Mouse (Mus musculus): Measurements from ENCODE around the gene Tmem69. TPM values are rescaled to one million over a fixed set of nuclear protein-coding genes. Genes with fewer than 3 reads are reported as not detected.

Tmem69 gene
- 8.3 TPM for polyA plus RNA-seq (2017; shearing (Covaris generic))

GRCm38 (mm10) chr4:116555413-116556300, at the start of gene Tmem69:
TSS of gene Tmem69 (minus strand) at chr4:116555936.

GRCm38 (mm10) chr4:116596379-116596778, 40.6 kb upstream of the Tmem69 start, which contains the start of gene Ccdc17:
TSS of gene Ccdc17 (plus strand) at chr4:116596654.

GRCm38 (mm10) chr4:116557306-116558121, 1.8 kb upstream of the Tmem69 start, which contains the start of gene Gpbp1l1:
TSS of gene Gpbp1l1 (plus strand) at chr4:116557658.

GRCm38 (mm10) chr4:116507425-116508218, 48.1 kb downstream of the Tmem69 start, which contains the start of gene Ipp:
TSS of gene Ipp (plus strand) at chr4:116507549.

Other genes starting within 250 kb of the Tmem69 start
- 16.0 TPM for gene Mast2, start 91.8 kb downstream of the Tmem69 start, polyA plus RNA-seq (2017; shearing (Covaris generic))
- gene Ipp, start 48.4 kb downstream of the Tmem69 start, polyA plus RNA-seq (2017; shearing (Covaris generic)): 11.9 TPM
- gene Gpbp1l1, start 1.7 kb upstream of the Tmem69 start, polyA plus RNA-seq (2017; shearing (Covaris generic)): 43.7 TPM
- 6.9 TPM for gene Ccdc17, start 40.7 kb upstream of the Tmem69 start, polyA plus RNA-seq (2017; shearing (Covaris generic))
- gene Nasp, start 72.0 kb upstream of the Tmem69 start, polyA plus RNA-seq (2017; shearing (Covaris generic)): 112 TPM
- 236 TPM for gene Akr1a1, start 95.7 kb upstream of the Tmem69 start, polyA plus RNA-seq (2017; shearing (Covaris generic))
- 505 TPM for gene Prdx1, start 129.6 kb upstream of the Tmem69 start, polyA plus RNA-seq (2017; shearing (Covaris generic))
- 3.6 TPM for gene Mmachc, start 152.5 kb upstream of the Tmem69 start, polyA plus RNA-seq (2017; shearing (Covaris generic))
- 4.2 TPM for gene Ccdc163, start 152.6 kb upstream of the Tmem69 start, polyA plus RNA-seq (2017; shearing (Covaris generic))
- 6.3 TPM for gene Tesk2, start 165.0 kb upstream of the Tmem69 start, polyA plus RNA-seq (2017; shearing (Covaris generic))